Mouse (Mus musculus): ENCODE data around the gene Ttll9.

Ttll9 gene

GRCm38 (mm10) chr2:153051095-153051494 lies 88.8 kb downstream of the Ttll9 start:
- DNase-seq (ENCODE audit: low read depth), result no peak

DNA sequence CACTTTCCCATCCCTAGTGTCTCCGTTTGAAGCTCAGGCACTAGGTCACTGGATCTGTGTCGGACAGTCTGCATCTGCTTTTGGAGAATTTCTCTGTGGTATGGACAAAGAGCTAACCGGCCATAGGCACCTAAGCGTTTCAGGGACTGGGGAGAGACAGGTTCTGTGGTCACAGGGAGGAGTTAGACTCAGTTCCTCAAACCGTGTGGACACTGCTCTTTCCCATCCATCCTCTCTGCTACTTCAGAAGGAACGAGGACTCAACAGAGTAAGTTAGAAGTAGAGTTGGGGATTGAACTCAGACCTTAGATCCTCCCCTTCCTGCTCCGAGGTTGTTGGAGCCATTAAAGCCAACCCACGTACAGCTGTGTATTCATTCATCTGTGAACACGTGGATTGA lies 89.3 kb downstream of the Ttll9 start:
- DNase-seq (ENCODE audit: low read depth), result no peak

GRCm38 (mm10) chr2:153052700-153053351 lies 90.5 kb downstream of the Ttll9 start:
- no peak for DNase-seq (ENCODE audit: low read depth)

- no peak for DNase-seq (ENCODE audit: low read depth)
Measured at GRCm38 (mm10) chr2:153053896-153054295, 91.6 kb downstream of the Ttll9 start.

GRCm38 (mm10) chr2:153055270-153055920 lies 93.1 kb downstream of the Ttll9 start:
- no peak for DNase-seq (ENCODE audit: low read depth)

Measured in fibroblast of lung, adult 2 months (primary cell).